Comparison of ENCODE assay signal across 8 mouse cellular contexts in the genomic region with DNA sequence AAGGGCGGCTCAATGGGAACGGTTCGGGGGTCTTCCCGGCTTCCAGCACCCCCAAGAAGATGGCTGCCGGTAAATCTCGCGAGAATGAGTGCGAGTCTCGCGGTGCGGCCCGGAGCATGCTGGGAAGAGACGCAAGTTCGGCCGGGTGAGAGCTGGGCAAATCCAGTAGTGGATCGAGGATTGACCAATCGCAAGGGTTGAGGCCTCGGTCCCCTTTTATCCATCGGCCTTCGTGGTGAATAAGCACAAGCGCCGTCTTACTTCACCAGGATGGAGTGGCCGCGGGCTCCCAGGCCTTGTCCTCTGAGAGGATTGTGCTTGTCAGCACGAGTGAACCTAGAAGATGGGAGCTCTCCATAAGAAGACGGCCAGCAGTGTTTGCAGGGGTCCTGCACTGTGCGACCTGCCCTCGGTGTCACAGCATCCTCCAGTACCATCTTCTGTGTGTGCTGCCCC. TPM values are rescaled to one million over a fixed set of nuclear protein-coding genes. Genes with fewer than 3 reads are reported as not detected.
DNase-seq lines count a peak whose midpoint lies in the region; ATAC-seq and TF ChIP-seq lines count a peak whose summit lies in the region.

Gene Rbm26, minus strand, starts transcription at position 90 of the 456 bp plus-strand sequence.

- 0 out of 2 replicates have a peak, but pooled peaks have one; percentile 52 for TF ChIP-seq EP300 in ES-Bruce4 (IDR thresholded peaks at IDR 0.05; ENCODE audit: insufficient read depth, low read depth, low read length)
- peak; percentile 77; the same call in 1 of the 2 replicates for TF ChIP-seq EP300 in liver, postnatal 0 days (IDR thresholded peaks at IDR 0.05; ENCODE audit: low read depth)

- peak within 1 kb of the TSS; percentile 88 for H3K4me2 ChIP-seq in forebrain, embryonic 13.5 days
- H3K4me2 ChIP-seq in liver, postnatal 0 days (ENCODE audit: low read depth, low read length) = peak within 1 kb of the TSS; percentile 94
- peak within 1 kb of the TSS; percentile 76 for H3K4me2 ChIP-seq in neural tube, embryonic 14.5 days (ENCODE audit: low read depth, low read length)

- peak; percentile 89 for TF ChIP-seq POLR2A in ES-Bruce4 (IDR thresholded peaks at IDR 0.05; ENCODE audit: insufficient read depth, low read length)

- no peaks in the 10 kb centered on the region for H3K4me1 ChIP-seq in ES-Bruce4 (ENCODE audit: control insufficient read depth, insufficient read depth, low read length)
- peaks cover 31% of the 10 kb centered on the region for H3K4me1 ChIP-seq in forebrain, embryonic 13.5 days
- H3K4me1 ChIP-seq in liver, postnatal 0 days (ENCODE audit: insufficient read depth) = peaks cover 22% of the 10 kb centered on the region
- peaks cover 18% of the 10 kb centered on the region for H3K4me1 ChIP-seq in neural tube, embryonic 14.5 days (ENCODE audit: control insufficient read depth, insufficient read depth, low read length)

- intact Hi-C loops in heart, postnatal 10 days (cut with DNase I) = loop anchor here (10.0 kb wide), 1 partner anchor 558 kb away; no protein-coding TSS in a partner anchor

- under 1% methylated on average over 28 of the region's 28 CpGs for WGBS in forebrain, embryonic 13.5 days
- under 1% methylated on average over 28 of the region's 28 CpGs for WGBS in large intestine, adult 2 months
- WGBS in liver, postnatal 0 days (ENCODE audit: insufficient replicate concordance) = under 1% methylated on average over 28 of the region's 28 CpGs
- 0% methylated on average over 28 of the region's 28 CpGs for WGBS in neural tube, embryonic 14.5 days

- no peak for TF ChIP-seq CTCF in ES-Bruce4 (IDR thresholded peaks at IDR 0.05; ENCODE audit: low read depth, low read length)
- no peak for TF ChIP-seq CTCF in liver, postnatal 0 days (IDR thresholded peaks at IDR 0.05; ENCODE audit: low read depth)

- peak within 1 kb of the TSS; percentile 74 for H3K27ac ChIP-seq in ES-Bruce4 (ENCODE audit: insufficient read depth, low read length)
- H3K27ac ChIP-seq in forebrain, embryonic 13.5 days = peak within 1 kb of the TSS; percentile 93
- peak within 1 kb of the TSS; percentile 92 for H3K27ac ChIP-seq in liver, postnatal 0 days (ENCODE audit: low read depth)
- peak within 1 kb of the TSS; percentile 96 for H3K27ac ChIP-seq in neural tube, embryonic 14.5 days (ENCODE audit: low read depth, low read length)

- H3K9ac ChIP-seq in ES-Bruce4 (ENCODE audit: low read depth, poor library complexity, severe bottlenecking) = peak within 1 kb of the TSS; percentile 95
- H3K9ac ChIP-seq in forebrain, embryonic 13.5 days = peak within 1 kb of the TSS; percentile 98
- H3K9ac ChIP-seq in liver, postnatal 0 days (replicated peaks) = peak within 1 kb of the TSS; percentile 99
- H3K9ac ChIP-seq in neural tube, embryonic 14.5 days (replicated peaks; ENCODE audit: low read depth, low read length) = peak within 1 kb of the TSS; percentile 97

- H3K9me3 ChIP-seq in ES-Bruce4 (replicated peaks; ENCODE audit: control insufficient read depth, insufficient read depth, low read length, poor library complexity, severe bottlenecking) = no peaks in the 10 kb centered on the region
- H3K9me3 ChIP-seq in forebrain, embryonic 13.5 days (replicated peaks) = no peaks in the 10 kb centered on the region
- H3K9me3 ChIP-seq in liver, postnatal 0 days (ENCODE audit: low read length) = no peaks in the 10 kb centered on the region
- no peaks in the 10 kb centered on the region for H3K9me3 ChIP-seq in neural tube, embryonic 14.5 days (ENCODE audit: control insufficient read depth, low read length)

- H3K36me3 ChIP-seq in ES-Bruce4 (ENCODE audit: control insufficient read depth, insufficient read depth, low read length, poor library complexity, severe bottlenecking) = peaks cover 3% of the 10 kb centered on the region; the same call in 1 of the 2 replicates
- H3K36me3 ChIP-seq in forebrain, embryonic 13.5 days (ENCODE audit: poor library complexity, severe bottlenecking) = no peaks in the 10 kb centered on the region
- no peaks in the 10 kb centered on the region for H3K36me3 ChIP-seq in liver, postnatal 0 days (replicated peaks; ENCODE audit: insufficient read depth, low read length)
- H3K36me3 ChIP-seq in neural tube, embryonic 14.5 days (ENCODE audit: control insufficient read depth, insufficient read depth, low read length) = no peaks in the 10 kb centered on the region

- ATAC-seq in cerebellum, adult (ENCODE audit: insufficient number of reproducible peaks, low FRiP score, low TSS enrichment) = peak; percentile 96
- ATAC-seq in forebrain, embryonic 13.5 days = peak; percentile 98
- ATAC-seq in liver, postnatal 0 days = peak; percentile 96
- peak; percentile 97 for ATAC-seq in neural tube, embryonic 14.5 days (ENCODE audit: low read depth)

- DNase-seq in heart, postnatal 10 days = peak; percentile 98
- peak; percentile 82 for DNase-seq in large intestine, adult 2 months (ENCODE audit: low read depth, low spot score)
- peak; percentile 95 for DNase-seq in liver, postnatal 0 days
- peak; percentile 97 for DNase-seq in testis, postnatal 10 days (ENCODE audit: low spot score)

- H3K27me3 ChIP-seq in ES-Bruce4 (ENCODE audit: control insufficient read depth, insufficient read depth, low read length, poor library complexity, severe bottlenecking) = no peaks in the 10 kb centered on the region
- no peaks in the 10 kb centered on the region for H3K27me3 ChIP-seq in forebrain, embryonic 13.5 days
- no peaks in the 10 kb centered on the region for H3K27me3 ChIP-seq in liver, postnatal 0 days (ENCODE audit: insufficient read depth, low read length)
- H3K27me3 ChIP-seq in neural tube, embryonic 14.5 days (ENCODE audit: control insufficient read depth, insufficient read depth, low read length) = no peaks in the 10 kb centered on the region

- peak within 1 kb of the TSS; percentile 89 for H3K4me3 ChIP-seq in ES-Bruce4 (ENCODE audit: low read depth, low read length)
- peak within 1 kb of the TSS; percentile 95 for H3K4me3 ChIP-seq in forebrain, embryonic 13.5 days
- peak within 1 kb of the TSS; percentile 98 for H3K4me3 ChIP-seq in liver, postnatal 0 days (ENCODE audit: low read depth, low read length)
- H3K4me3 ChIP-seq in neural tube, embryonic 14.5 days (ENCODE audit: low read depth, low read length) = peak within 1 kb of the TSS; percentile 95

RNA-seq across cellular contexts. Expression of gene Rbm26, which starts in this region (rescaled TPM):
- 156 and 173 TPM in 2 replicates for polyA plus RNA-seq in ES-Bruce4 (2011; ENCODE audit: insufficient read depth, insufficient read length, low read depth, missing spikeins)
- polyA plus RNA-seq in forebrain, embryonic 13.5 days (2015; fragmentation: Nextera tagmentation; extraction: Ambion mirVana) = 41.2 and 42.2 TPM in 2 replicates
- total RNA-seq in heart, postnatal 10 days (2021) = 10 to 100 TPM; 28.8 to 32.2 TPM
- polyA plus RNA-seq in large intestine, adult 2 months (2012; rRNA removed) = 4.9 and 7.5 TPM in 2 replicates
- polyA plus RNA-seq in liver, postnatal 0 days (2015; fragmentation: Nextera tagmentation; extraction: Ambion mirVana) = 8.3 and 9.8 TPM in 2 replicates
- polyA plus RNA-seq in neural tube, embryonic 14.5 days (2014; fragmentation: Nextera tagmentation; extraction: Ambion mirVana) = 52.5 and 52.6 TPM in 2 replicates

Comparison
In these comparisons a context has a peak if more than half of its experiments do, and no peak if none do; other contexts are left out.
1. Peak in every context shown above with its lines: DNase-seq, ATAC-seq, H3K4me3 ChIP-seq and H3K27ac ChIP-seq.